Mouse (Mus musculus) testis, adult 2 months (tissue): ENCODE results near the gene Dnajc11. TPM values are rescaled to one million over a fixed set of nuclear protein-coding genes. Genes with fewer than 3 reads are reported as not detected.

Source experiments
- H3K27ac ChIP-seq: fragments of 200-500 bp; 2 replicates; pipeline ENCODE4 v1.5.1; 2012; ENCODE audit warnings: low read depth, low read length; ENCODE audit not compliant: control insufficient read depth, insufficient read depth
- H3K27me3 ChIP-seq: fragments of 200-500 bp; 2 replicates; pipeline ENCODE4 v1.6.1; 2012; ENCODE audit warnings: mild to moderate bottlenecking, low read length, moderate library complexity; ENCODE audit not compliant: control insufficient read depth, insufficient read depth
- H3K36me3 ChIP-seq: fragments of 200-500 bp; 2 replicates; pipeline ENCODE4 v1.6.1; 2012; ENCODE audit warnings: mild to moderate bottlenecking, low read length; ENCODE audit not compliant: control insufficient read depth, insufficient read depth
- H3K4me1 ChIP-seq: fragments of 200-500 bp; 2 replicates; pipeline ENCODE4 v1.6.1; 2012; ENCODE audit warnings: low read length; ENCODE audit not compliant: control insufficient read depth, insufficient read depth
- H3K4me3 ChIP-seq: fragments of 200-500 bp; 2 replicates; pipeline ENCODE4 v1.5.1; 2012; ENCODE audit warnings: low read depth, mild to moderate bottlenecking, low read length, moderate library complexity, mixed read lengths; ENCODE audit not compliant: control insufficient read depth
- CTCF ChIP-seq: fragments of 200-500 bp; IDR thresholded peaks from 2 replicates; pipeline ENCODE4 v1.5.1; 2012; ENCODE audit warnings: low read depth, mild to moderate bottlenecking, inconsistent platforms, low read length, moderate library complexity; ENCODE audit not compliant: control insufficient read depth, insufficient read depth, insufficient replicate concordance
- POLR2A ChIP-seq: fragments of 200-500 bp; IDR thresholded peaks from 2 replicates; pipeline ENCODE4 v1.6.1; 2012; ENCODE audit warnings: low read depth, mild to moderate bottlenecking, inconsistent platforms, low read length, moderate library complexity; ENCODE audit not compliant: control insufficient read depth
- polyA plus RNA-seq: library from polyadenylated mRNA; depleted of rRNA; stranded (reverse); fragments of >200 nt; gene quantifications from 2 replicates; pipeline ENCODE4 v1.2.3, GENCODE M21; 2012

Dnajc11 gene
- polyA plus RNA-seq, 1 experiment = 31.2 TPM

DNA sequence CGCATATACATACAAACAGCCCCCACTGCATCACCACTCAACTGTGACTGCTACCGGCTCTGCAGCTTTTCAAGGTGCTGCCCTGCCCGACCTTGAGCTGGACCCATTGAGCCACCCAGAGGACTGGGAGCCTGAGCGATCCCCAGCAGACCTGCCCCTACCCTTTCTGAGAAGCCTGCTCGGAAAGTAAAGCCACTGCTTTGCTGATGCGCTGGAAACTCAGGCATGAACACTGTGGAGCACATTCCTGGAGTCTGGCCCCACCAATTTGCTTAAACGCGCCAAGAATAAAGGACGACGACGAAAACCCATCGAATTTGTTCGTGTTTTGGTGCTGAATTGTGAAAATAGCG, 74.6 kb downstream of the Dnajc11 start:
- H3K27ac ChIP-seq = peak overlapping the region; percentile 50
- no peaks in the 10 kb centered on the region for H3K27me3 ChIP-seq
- H3K4me3 ChIP-seq = peak overlapping the region; percentile 84
- TF ChIP-seq CTCF (no peak), POLR2A (no peak)
- H3K36me3 ChIP-seq = no peaks in the 10 kb centered on the region
- peaks cover 21% of the 10 kb centered on the region for H3K4me1 ChIP-seq

DNA sequence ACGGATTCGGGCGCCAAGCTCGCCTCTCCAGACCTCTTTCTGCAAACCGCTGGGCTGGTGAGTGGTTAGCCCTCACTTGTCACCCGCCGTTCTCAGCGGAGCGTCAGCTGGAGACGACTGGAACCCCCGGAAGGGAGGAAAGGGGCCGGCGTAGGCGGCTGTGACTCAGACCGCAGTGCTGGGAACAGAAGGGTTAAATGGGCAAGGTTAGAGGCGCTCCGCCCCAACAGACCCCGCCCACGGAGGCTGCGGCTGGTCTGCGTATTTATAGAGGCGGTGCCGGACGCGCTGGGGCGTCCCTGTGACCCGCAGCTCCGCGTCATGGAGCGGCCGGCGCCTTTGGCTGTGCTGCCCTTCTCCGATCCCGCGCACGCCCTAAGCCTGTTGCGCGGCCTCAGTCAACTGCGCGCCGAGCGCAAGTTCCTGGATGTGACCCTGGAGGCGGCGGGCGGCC, 75.2 kb downstream of the Dnajc11 start, which contains the start of gene Klhl21:
Klhl21 (plus strand) TSS at position 182 of the 454 bp plus-strand sequence.
- Histone ChIP-seq H3K27me3 (no peaks in the 10 kb centered on the region), H3K4me1 (peaks cover 21% of the 10 kb centered on the region), H3K36me3 (no peaks in the 10 kb centered on the region), H3K27ac (peak within 1 kb of the TSS; percentile 50), H3K4me3 (peak within 1 kb of the TSS; percentile 84)
- TF ChIP-seq CTCF (no peak), POLR2A (peak; percentile 71)

DNA sequence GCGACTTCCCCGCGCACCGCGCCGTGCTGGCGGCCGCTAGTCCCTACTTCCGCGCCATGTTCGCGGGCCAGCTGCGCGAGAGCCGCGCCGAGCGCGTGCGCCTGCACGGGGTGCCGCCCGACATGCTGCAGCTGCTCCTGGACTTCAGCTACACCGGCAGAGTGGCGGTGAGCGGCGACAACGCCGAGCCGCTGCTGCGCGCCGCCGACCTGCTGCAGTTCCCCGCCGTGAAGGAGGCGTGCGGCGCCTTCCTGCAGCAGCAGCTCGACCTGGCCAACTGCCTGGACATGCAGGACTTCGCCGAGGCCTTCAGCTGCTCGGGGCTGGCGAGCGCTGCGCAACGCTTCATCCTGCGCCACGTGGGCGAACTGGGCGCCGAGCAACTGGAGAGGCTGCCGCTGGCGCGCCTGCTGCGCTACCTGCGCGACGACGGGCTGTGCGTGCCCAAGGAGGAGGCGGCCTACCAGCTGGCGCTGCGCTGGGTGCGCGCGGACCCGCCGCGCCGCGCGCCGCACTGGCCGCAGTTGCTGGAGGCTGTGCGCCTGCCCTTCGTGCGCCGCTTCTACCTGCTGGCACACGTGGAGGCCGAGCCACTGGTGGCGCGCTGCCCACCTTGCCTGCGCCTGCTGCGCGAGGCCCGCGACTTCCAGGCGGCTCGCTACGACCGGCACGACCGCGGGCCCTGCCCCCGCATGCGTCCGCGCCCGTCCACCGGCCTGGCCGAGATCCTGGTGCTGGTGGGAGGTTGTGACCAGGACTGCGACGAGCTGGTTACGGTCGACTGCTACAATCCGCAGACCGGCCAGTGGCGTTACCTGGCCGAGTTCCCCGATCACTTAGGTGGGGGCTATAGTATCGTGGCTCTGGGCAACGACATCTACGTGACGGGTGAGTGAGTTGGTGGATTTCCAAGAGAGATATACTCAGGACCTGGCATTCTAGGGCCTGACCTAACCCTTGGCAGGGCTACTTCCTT, 75.9 kb downstream of the Dnajc11 start:
- Histone ChIP-seq H3K4me3 (peak overlapping the region; percentile 84), H3K27me3 (no peaks in the 10 kb centered on the region), H3K36me3 (no peaks in the 10 kb centered on the region), H3K27ac (peak overlapping the region; percentile 30), H3K4me1 (peaks cover 21% of the 10 kb centered on the region)
- TF ChIP-seq POLR2A = no peak
- TF ChIP-seq CTCF = no peak

DNA sequence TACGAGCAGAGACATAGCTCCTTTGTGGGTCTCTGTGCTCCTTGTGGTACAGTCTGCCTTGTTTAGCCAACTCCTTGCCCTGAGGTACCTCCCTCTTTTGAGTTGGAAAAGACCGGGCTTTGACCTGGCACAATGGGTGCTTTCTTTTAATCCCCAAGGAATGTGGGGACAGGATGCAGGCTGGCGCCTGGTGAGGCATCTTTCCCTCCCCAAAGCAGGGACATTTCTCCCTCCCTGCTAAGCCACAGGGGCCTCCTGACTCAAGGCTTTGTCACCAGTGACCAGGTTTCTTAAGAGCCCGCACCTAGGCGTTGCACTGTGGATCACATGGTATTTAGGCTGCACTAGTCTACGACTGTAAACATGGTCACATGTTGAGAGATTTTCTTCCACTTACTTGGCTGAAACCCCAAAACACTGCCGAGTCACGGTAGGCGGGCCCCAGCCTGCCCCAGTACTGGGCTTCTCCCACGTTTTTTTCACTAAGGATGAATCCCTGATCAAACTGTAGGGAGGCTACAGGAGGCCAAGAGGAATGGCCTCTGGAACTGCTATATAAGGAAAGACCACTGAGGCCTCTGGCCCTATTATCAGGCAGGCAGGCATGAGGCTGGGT, 76.7 kb downstream of the Dnajc11 start:
- no peak overlapping the region; the same call in 1 of the 2 replicates for H3K27ac ChIP-seq
- H3K4me1 ChIP-seq = peaks cover 21% of the 10 kb centered on the region
- peak overlapping the region; percentile 84 for H3K4me3 ChIP-seq
- no peaks in the 10 kb centered on the region for H3K36me3 ChIP-seq
- no peak for TF ChIP-seq POLR2A
- TF ChIP-seq CTCF = no peak
- no peaks in the 10 kb centered on the region for H3K27me3 ChIP-seq

DNA sequence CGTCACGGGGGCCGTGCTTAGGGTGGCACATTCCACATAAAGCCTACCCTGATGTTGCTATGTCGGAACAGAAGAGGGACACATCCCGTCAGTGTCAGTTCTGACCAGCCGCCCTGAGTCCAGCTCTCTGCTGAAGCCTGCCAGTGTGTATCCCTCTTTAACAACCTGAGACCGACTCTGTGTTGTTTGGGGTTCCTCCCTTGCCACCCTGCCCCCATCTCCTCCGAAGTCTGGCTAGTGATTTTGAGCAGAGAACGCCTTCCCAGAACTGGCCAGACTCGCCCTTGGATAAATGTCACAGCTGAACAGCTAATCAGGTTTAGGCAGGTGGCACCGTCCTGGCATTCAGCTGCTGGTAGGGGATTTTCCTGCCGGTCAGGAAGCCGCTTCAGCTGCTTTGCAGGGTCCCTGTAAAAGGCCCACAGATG, 77.2 kb downstream of the Dnajc11 start:
- Histone ChIP-seq H3K27me3 (no peaks in the 10 kb centered on the region), H3K36me3 (no peaks in the 10 kb centered on the region), H3K4me1 (peaks cover 21% of the 10 kb centered on the region), H3K4me3 (peak overlapping the region; percentile 84), H3K27ac (no peak overlapping the region; the same call in 1 of the 2 replicates)
- TF ChIP-seq CTCF = no peak

DNA sequence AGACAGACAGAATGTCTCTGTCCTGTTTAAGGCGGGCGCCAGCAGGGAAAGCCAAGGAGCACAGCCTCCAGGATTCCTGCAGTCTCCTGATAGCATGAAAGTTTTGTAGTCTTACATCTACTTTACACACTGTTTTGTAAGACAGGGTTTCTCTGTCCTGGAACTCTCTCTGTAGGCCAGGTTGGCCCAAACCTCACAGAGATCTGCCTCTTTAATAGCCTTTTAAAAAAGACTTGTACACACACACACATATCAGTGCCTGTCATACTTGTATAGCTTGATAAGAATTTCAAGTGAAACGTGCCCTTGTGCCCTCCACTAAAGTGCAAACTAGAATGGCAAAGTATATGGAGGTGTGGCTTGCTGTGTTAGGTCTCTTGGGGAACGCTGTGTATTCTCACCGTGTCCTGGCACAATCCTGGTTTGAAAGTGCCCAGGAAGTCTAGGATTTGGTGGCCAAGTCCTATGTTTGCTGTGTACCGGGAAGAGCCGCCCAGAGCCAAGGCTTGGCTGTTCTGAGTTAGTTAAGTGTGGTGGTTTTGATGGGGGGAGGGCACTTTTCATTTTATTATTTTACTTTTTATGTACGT, 77.8 kb downstream of the Dnajc11 start:
- Histone ChIP-seq H3K27me3 (no peaks in the 10 kb centered on the region), H3K27ac (no peak overlapping the region), H3K4me1 (peaks cover 21% of the 10 kb centered on the region), H3K4me3 (peak overlapping the region; percentile 84; the same call in 1 of the 2 replicates), H3K36me3 (no peaks in the 10 kb centered on the region; the same call in 1 of the 2 replicates)
- TF ChIP-seq POLR2A (no peak), CTCF (no peak)

DNA sequence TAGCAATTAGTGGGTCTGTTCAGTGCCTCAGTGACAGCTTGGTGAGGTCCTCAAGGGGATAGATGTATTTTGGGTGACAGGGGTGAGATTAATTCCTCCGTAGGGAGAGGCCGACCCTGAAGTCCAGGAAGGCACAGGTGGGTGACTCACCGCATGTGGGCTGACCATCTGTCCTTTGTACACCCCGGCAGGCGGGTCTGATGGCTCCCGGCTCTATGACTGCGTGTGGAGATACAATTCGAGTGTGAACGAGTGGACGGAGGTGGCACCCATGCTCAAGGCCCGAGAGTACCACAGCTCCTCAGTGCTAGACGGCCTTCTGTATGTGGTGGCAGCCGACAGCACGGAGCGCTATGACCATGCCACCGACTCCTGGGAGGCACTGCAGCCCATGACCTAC, 78.6 kb downstream of the Dnajc11 start:
- TF ChIP-seq POLR2A (no peak), CTCF (no peak)
- Histone ChIP-seq H3K36me3 (no peaks in the 10 kb centered on the region; the same call in 1 of the 2 replicates), H3K27ac (no peak overlapping the region), H3K27me3 (no peaks in the 10 kb centered on the region), H3K4me3 (no peak overlapping the region), H3K4me1 (peaks cover 21% of the 10 kb centered on the region)
